Mouse (Mus musculus) spleen, adult 2 months (tissue): ENCODE data around the gene Isg20. TPM values are rescaled to one million over a fixed set of nuclear protein-coding genes. Genes with fewer than 3 reads are reported as not detected.

Experiments
- DNase-seq, 2 experiments: peaks; one replicate each; pipeline versions ENCODE4 v3.0.0 to v3.0.0-alpha.2; 2012 to 2021; ENCODE audit warnings: low spot score in 2 of 2, low read depth in 1 of 2
- H3K27ac ChIP-seq: fragments of 200-500 bp; 2 replicates; pipeline ENCODE4 v1.5.1; 2012; ENCODE audit warnings: low read length, inconsistent platforms; ENCODE audit not compliant: insufficient read depth
- H3K27me3 ChIP-seq: fragments of 200-500 bp; 2 replicates; pipeline ENCODE4 v1.6.1; 2012; ENCODE audit warnings: mild to moderate bottlenecking, moderate library complexity, low read length, inconsistent platforms; ENCODE audit not compliant: control insufficient read depth, insufficient read depth
- H3K36me3 ChIP-seq: fragments of 200-500 bp; 2 replicates; pipeline ENCODE4 v1.6.1; 2012; ENCODE audit warnings: mild to moderate bottlenecking, low read length, inconsistent platforms; ENCODE audit not compliant: control insufficient read depth, insufficient read depth
- H3K4me1 ChIP-seq: fragments of 200-500 bp; 2 replicates; pipeline ENCODE4 v1.6.1; 2011; ENCODE audit warnings: inconsistent platforms; ENCODE audit not compliant: control insufficient read depth, insufficient read depth, insufficient read length
- H3K4me3 ChIP-seq: fragments of 200-500 bp; 2 replicates; pipeline ENCODE4 v1.5.1; 2011; ENCODE audit warnings: mild to moderate bottlenecking, inconsistent platforms; ENCODE audit not compliant: insufficient read depth, insufficient read length; ENCODE audit errors: extremely low read depth
- CTCF ChIP-seq: fragments of 200-500 bp; IDR thresholded peaks from 2 replicates; pipeline ENCODE4 v1.5.1; 2011; ENCODE audit warnings: mild to moderate bottlenecking, inconsistent platforms; ENCODE audit not compliant: insufficient read depth, insufficient read length, insufficient replicate concordance; ENCODE audit errors: extremely low read depth
- POLR2A ChIP-seq: fragments of 200-500 bp; IDR thresholded peaks from 2 replicates; pipeline ENCODE4 v1.6.1; 2011; ENCODE audit warnings: low read depth, low read length, inconsistent platforms
- WGBS: fragments of 180-500 bp; shearing (Covaris S2); methylation state at CpG from one replicate; pipeline ENCODE4 v1.1.7; 2018; 5-methylcytosine and 5-hydroxymethylcytosine counted together
- polyA plus RNA-seq: library from polyadenylated mRNA; depleted of rRNA; stranded (reverse); fragments of >200 nt; gene quantifications from 2 replicates; pipeline ENCODE4 v1.2.3, GENCODE M21; 2012

Isg20 gene
- polyA plus RNA-seq, 1 experiment = 302 TPM

DNA sequence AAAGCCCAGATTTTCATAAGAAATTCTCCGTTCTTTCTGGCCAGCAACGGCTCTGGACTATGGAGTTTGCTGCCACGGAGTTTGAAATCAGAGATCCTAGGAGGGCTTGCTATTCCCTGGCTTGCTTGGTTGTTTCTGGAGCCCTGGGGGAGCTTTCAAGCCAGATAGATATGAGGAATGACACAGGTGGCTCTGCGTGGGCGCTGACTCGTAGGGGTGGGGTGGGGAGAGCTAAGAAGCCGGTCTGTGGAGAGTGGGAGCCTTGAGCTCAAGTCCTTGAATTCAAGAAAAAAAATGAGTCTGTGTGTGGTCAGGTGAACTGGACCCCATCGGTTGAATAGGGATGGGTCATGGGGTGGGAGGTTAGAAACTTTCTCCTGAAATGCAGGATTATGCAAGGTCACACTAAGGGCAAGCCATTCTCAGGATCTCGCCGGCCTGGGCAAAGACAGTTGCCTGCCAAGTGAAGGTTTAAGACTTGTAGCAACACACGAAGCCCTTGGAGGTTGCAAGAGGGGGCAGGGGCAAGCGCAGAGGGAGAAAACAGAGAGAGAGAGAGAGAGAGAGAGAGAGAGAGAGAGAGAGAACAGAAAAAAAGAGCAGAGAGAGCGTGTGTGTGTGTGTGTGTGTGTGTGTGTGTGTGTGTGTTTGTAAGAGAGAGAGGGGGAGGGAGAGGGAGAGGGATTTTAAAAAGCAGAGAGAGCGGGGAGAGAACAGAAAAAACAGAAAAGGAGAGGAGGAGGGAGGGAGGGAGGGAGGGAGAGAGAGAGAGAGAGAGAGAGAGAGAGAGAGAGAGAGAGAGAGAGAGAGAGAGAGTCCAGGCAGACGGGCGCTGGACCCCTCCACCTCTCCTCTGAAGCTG, 31.4 kb upstream of the Isg20 start:
- H3K27me3 ChIP-seq = peaks cover 18% of the 10 kb centered on the region
- H3K27ac ChIP-seq = no peak overlapping the region
- no peaks in the 10 kb centered on the region for H3K36me3 ChIP-seq
- TF ChIP-seq CTCF (no peak), POLR2A (no peak)
- H3K4me3 ChIP-seq = no peak overlapping the region
- WGBS = 25% methylated on average over 16 of the region's 16 CpGs
- 0 out of 2 replicates have a peak, but pooled peaks cover 2% of the 10 kb centered on the region for H3K4me1 ChIP-seq
- DNase-seq = no peak

DNA sequence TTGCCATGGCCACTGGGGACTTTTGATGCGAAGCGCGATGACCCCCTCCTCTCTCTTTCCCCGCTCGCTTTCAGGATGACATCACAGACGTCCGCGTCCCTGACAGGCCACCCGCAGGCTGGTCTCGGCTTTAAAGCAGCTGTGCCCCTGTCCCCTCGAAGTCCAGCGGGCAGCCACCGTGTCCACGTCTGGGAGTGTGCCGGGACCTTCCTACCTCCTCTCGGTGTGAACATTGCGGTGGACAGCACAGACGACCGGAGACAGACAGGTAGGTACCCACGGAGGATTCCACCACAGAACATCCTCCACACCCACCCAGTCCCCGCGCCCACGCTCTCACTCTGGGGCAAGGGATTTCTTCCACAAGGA, 30.8 kb upstream of the Isg20 start:
- H3K27me3 ChIP-seq = peaks cover 18% of the 10 kb centered on the region
- H3K4me1 ChIP-seq = 0 out of 2 replicates have a peak, but pooled peaks cover 2% of the 10 kb centered on the region
- TF ChIP-seq POLR2A (no peak), CTCF (no peak)
- no peak overlapping the region for H3K27ac ChIP-seq
- H3K4me3 ChIP-seq = no peak overlapping the region
- WGBS = 6% methylated on average over 23 of the region's 23 CpGs
- DNase-seq = no peak
- no peaks in the 10 kb centered on the region for H3K36me3 ChIP-seq

DNA sequence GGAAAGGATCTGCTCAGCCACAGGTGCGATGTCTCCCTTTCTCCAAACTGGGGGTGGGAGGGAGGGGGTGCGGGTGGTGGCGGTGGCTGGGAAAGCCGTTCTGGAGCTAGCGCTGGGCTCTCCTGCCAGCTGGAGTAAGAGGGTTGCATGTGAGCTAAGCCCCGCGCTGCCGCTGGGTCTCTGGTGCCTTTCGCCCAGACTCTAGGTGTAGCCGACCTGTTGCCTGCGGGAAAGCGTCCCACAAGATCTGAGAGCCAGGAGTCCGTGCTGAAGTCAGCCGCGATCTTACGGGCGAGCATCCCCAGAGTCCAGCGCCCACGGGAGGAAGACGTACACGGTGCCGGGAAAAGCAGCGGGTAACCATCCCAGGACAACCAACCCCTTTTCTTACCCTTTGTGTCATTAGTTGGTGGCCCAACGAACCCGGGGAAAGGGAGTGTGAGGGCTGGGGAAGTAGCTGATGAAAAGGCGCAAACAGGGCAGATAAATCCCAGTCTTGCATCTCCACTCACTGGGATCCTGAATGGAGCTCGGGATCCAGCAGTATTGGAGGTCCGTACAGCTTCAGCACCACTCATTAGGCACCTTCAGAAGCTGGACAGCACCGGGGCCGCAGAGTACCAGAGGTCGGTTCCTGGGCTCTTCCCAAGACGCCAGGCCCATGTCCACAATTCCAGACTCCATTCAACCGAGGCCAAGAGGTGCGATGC, 30.1 kb upstream of the Isg20 start:
- no peaks in the 10 kb centered on the region for H3K36me3 ChIP-seq
- DNase-seq = no peak
- 6% methylated on average over 34 of the region's 34 CpGs for WGBS
- TF ChIP-seq CTCF (no peak), POLR2A (no peak)
- H3K27ac ChIP-seq = no peak overlapping the region
- H3K4me1 ChIP-seq = 0 out of 2 replicates have a peak, but pooled peaks cover 2% of the 10 kb centered on the region
- H3K27me3 ChIP-seq = peaks cover 18% of the 10 kb centered on the region
- H3K4me3 ChIP-seq = no peak overlapping the region

DNA sequence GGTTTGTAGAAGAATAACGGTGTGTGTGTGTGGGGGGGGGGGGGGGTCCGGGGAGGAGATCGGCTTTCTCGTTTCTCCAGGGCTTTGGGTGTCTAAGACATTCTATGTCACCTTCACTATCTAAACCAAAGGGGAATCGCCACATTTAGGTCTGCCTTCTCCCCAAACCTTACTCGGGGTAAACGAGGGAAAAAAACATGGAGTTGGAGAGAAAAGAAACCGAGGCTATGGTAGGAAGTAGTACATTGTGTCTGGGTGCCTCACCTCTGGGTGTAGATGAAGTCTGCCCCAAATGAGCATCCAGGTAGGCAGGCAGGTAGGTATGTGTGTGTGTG, 29.5 kb upstream of the Isg20 start:
- Histone ChIP-seq H3K27ac (no peak overlapping the region), H3K36me3 (no peaks in the 10 kb centered on the region), H3K4me1 (0 out of 2 replicates have a peak, but pooled peaks cover 2% of the 10 kb centered on the region), H3K4me3 (no peak overlapping the region), H3K27me3 (peaks cover 18% of the 10 kb centered on the region)
- WGBS = 19% methylated on average over 8 of the region's 8 CpGs
- TF ChIP-seq POLR2A (no peak), CTCF (no peak)
- no peak for DNase-seq

DNA sequence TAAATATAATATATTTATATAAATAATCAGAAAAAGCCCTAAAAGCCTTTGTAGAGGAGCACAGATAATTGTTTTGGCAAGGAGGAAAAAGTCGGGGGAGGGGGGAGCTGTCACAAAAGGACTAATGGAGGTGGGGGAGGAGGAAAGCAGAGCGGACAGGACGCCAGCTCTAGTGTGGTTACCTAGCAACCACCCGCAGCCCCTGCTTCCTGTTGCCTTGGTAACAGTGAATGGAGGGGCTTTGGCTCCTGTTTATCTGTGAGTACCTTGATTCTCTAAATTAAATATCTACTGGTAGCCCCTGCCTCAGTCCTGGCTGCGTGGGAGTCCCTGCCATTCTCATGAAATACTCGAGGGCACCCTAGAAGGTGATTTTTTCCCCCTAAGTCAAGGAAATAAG, 29.1 kb upstream of the Isg20 start:
- no peak for DNase-seq

DNA sequence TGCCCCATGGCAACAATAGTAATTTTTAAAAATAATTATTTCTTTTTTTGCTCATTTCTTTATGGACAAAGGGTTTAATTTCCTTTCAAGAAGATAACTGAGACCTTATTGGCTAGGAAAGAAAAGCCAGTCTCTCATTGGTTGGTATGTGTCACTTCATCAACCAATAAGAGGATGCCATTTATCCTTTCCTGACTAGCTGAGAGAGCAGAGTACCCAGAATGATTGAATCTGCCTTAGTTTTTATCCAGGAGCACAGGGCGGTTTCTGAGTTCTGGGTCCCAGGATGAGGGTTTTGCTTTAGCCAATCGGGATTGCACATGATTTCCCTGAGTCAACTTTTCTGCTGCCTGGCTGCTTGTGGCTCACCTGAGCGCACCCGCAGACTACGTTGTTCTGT, 27.8 kb upstream of the Isg20 start:
- Histone ChIP-seq H3K27me3 (peaks cover 18% of the 10 kb centered on the region), H3K4me3 (no peak overlapping the region), H3K4me1 (0 out of 2 replicates have a peak, but pooled peaks cover 2% of the 10 kb centered on the region), H3K27ac (no peak overlapping the region), H3K36me3 (no peaks in the 10 kb centered on the region)
- no peak for DNase-seq
- 80% methylated on average over 5 of the region's 5 CpGs for WGBS
- no peak for TF ChIP-seq POLR2A
- no peak for TF ChIP-seq CTCF

More for the DNA sequence above, 29.1 kb upstream of the Isg20 start:
- Histone ChIP-seq H3K36me3 (no peaks in the 10 kb centered on the region), H3K4me1 (0 out of 2 replicates have a peak, but pooled peaks cover 2% of the 10 kb centered on the region), H3K27ac (no peak overlapping the region), H3K4me3 (no peak overlapping the region), H3K27me3 (peaks cover 18% of the 10 kb centered on the region)
- 8% methylated on average over 6 of the region's 6 CpGs for WGBS
- TF ChIP-seq CTCF (no peak), POLR2A (no peak)
